Comparison of ENCODE assay signal across 9 mouse cellular contexts in the genomic region with DNA sequence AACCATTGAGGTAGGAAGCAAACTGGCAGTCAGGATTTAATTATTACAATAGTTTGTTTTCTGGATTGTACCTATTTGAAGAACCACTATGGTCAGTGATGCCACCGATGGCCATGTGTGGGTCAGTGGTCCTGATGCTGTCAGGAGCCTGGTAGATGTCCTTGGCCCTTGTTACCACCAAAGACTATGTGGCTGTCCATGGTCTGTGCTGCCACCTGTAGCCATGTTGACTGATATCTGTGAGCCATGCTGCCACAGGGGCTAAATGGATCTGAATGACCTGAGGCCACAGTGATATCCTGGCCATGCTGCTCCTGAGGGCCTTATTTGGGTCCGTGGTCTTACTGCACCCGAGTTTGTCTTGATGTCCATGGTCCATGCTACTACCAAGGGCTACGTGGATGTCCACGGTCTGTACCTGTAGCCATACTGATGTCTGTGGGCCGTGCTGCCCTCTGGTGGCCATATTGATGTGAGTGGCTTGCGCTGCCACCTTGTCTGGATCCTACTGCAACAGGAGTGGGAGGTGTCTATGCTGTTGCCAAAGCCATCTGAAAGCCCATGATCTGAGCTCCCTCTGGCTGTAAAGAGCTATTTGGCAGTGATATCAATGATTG. TPM values are rescaled to one million over a fixed set of nuclear protein-coding genes. Genes with fewer than 3 reads are reported as not detected.
DNase-seq lines count a peak whose midpoint lies in the region; ATAC-seq and TF ChIP-seq lines count a peak whose summit lies in the region.
"Had no signal": no experiment of that assay in that cellular context is flagged by ENCODE, and none has a peak within 500 bp of the region (broad histone marks: within the 10 kb centered on the region; RNA-seq: fewer than 3 reads in every experiment).

No protein-coding gene starts in this region.

- peak; percentile 95 for TF ChIP-seq CTCF in liver, embryonic 14.5 days (IDR thresholded peaks at IDR 0.05; ENCODE audit: low read depth)

- ATAC-seq in activated CD4-positive, CD25-positive, alpha-beta regulatory T cell, adult 4 months, result peak; percentile 57
- ATAC-seq in liver, embryonic 14.5 days (ENCODE audit: insufficient read depth), result 0 out of 2 replicates have a peak, but pooled peaks have one; percentile 31
- ATAC-seq in neutrophil, adult 5-6 weeks (ENCODE audit: extremely low read depth, insufficient number of reproducible peaks, low FRiP score, poor library complexity, severe bottlenecking), result peak; percentile 74; the same call in 1 of the 2 replicates

- H3K27me3 ChIP-seq in liver, embryonic 14.5 days (ENCODE audit: control insufficient read depth, insufficient read depth, low read length), result peaks cover 18% of the 10 kb centered on the region

- H3K27ac ChIP-seq in liver, embryonic 14.5 days, result no peak overlapping the region
- H3K27ac ChIP-seq: lung, embryonic 15.5 days had no signal

- DNase-seq in left cerebral cortex, adult 18-20 months (ENCODE audit: low spot score in 2 of 2), result peak; percentile 49 to 63
- DNase-seq in left cerebral cortex, postnatal 25 days (ENCODE audit: low spot score in 2 of 2), result no peak
- DNase-seq in embryo, embryonic 10.5 days (ENCODE audit: low spot score), result peak; percentile 59
- DNase-seq in induced T-regulatory cell, adult 2 months (ENCODE audit: low read depth), result peak; percentile 68
- DNase-seq in liver, embryonic 14.5 days (ENCODE audit: low read depth in 3 of 3, low spot score in 3 of 3), result peak in 1 of 3 experiments; percentile 12
- no peak for DNase-seq in yolk sac, embryonic 10.5 days (ENCODE audit: low spot score)

- intact Hi-C loops in left cerebral cortex, postnatal 25 days (cut with DNase I), result loop anchor here (2.0 to 5.0 kb wide), 2 partner anchors 159 to 253 kb away; no protein-coding TSS in a partner anchor

- no peak overlapping the region for H3K4me2 ChIP-seq in liver, embryonic 14.5 days (ENCODE audit: low read depth)
- H3K4me2 ChIP-seq: lung, embryonic 15.5 days had no signal

- H3K4me1 ChIP-seq in liver, embryonic 14.5 days (replicated peaks; ENCODE audit: control insufficient read depth in 2 of 2, insufficient read depth in 2 of 2, low read length in 1 of 2), result no peaks in the 10 kb centered on the region
- H3K4me1 ChIP-seq: lung, embryonic 15.5 days had no signal

- no peaks in the 10 kb centered on the region for H3K36me3 ChIP-seq in liver, embryonic 14.5 days (replicated peaks; ENCODE audit: control insufficient read depth, insufficient read depth, low read depth)
- H3K36me3 ChIP-seq: lung, embryonic 15.5 days had no signal

- 20% methylated on average over 7 of the region's 7 CpGs for WGBS in liver, embryonic 14.5 days (ENCODE audit: insufficient replicate concordance)

- H3K9me3 ChIP-seq in liver, embryonic 14.5 days (ENCODE audit: control insufficient read depth, low read length), result no peaks in the 10 kb centered on the region
- H3K9me3 ChIP-seq: lung, embryonic 15.5 days had no signal

- no peak overlapping the region for H3K9ac ChIP-seq in liver, embryonic 14.5 days (replicated peaks)
- H3K9ac ChIP-seq: lung, embryonic 15.5 days had no signal

- no peak for TF ChIP-seq EP300 in liver, embryonic 14.5 days (IDR thresholded peaks at IDR 0.05; ENCODE audit: low read depth)

- H3K4me3 ChIP-seq in liver, embryonic 14.5 days (ENCODE audit: insufficient read depth in 1 of 2, low read depth in 2 of 2, low read length in 2 of 2), result no peak overlapping the region
- H3K4me3 ChIP-seq: lung, embryonic 15.5 days had no signal

RNA-seq across cellular contexts. Expression of a gene that starts 10.0 kb away (rescaled TPM):
- total RNA-seq in left cerebral cortex, adult 18-20 months (2021), result not detected
- total RNA-seq in left cerebral cortex, postnatal 25 days (2021), result not detected
- not detected for polyA plus RNA-seq in activated CD4-positive, CD25-positive, alpha-beta regulatory T cell, adult 4 months (2017; shearing (Covaris generic))
- not detected in 2 replicates for polyA plus RNA-seq in liver, embryonic 14.5 days (2012; rRNA removed)
- polyA plus RNA-seq in liver, embryonic 14.5 days (2014; fragmentation: Nextera tagmentation; extraction: Ambion mirVana), result not detected in 2 replicates
- not detected in 2 replicates for total RNA-seq in neutrophil, adult 5-6 weeks (2017)
- polyA plus RNA-seq: lung, embryonic 15.5 days had no signal

RNA-seq across cellular contexts. Expression of a gene that starts 31.8 kb away (rescaled TPM):
- total RNA-seq in left cerebral cortex, adult 18-20 months (2021), result 10 to 100 TPM; 35.1 to 36.3 TPM
- 10 to 100 TPM; 38.1 to 40.6 TPM for total RNA-seq in left cerebral cortex, postnatal 25 days (2021)
- 10 to 100 TPM; 40.3 to 44.3 TPM for polyA plus RNA-seq in activated CD4-positive, CD25-positive, alpha-beta regulatory T cell, adult 4 months (2017; shearing (Covaris generic))
- 4.8 and 6.4 TPM in 2 replicates for polyA plus RNA-seq in liver, embryonic 14.5 days (2012; rRNA removed)
- 23.0 and 25.3 TPM in 2 replicates for polyA plus RNA-seq in liver, embryonic 14.5 days (2014; fragmentation: Nextera tagmentation; extraction: Ambion mirVana)
- 29.3 and 32.6 TPM in 2 replicates for total RNA-seq in neutrophil, adult 5-6 weeks (2017)

Comparison
In these comparisons a context has a peak if more than half of its experiments do, and no peak if none do; other contexts are left out.
1. DNase-seq: peak in left cerebral cortex, adult 18-20 months (2 of 2), embryo, embryonic 10.5 days (single experiment) and induced T-regulatory cell, adult 2 months (single experiment); none in left cerebral cortex, postnatal 25 days (0 of 2) and yolk sac, embryonic 10.5 days (single experiment).
2. Peak in every context shown above with its lines, with median percentiles within 50 percentile points of each other: ATAC-seq.